Mouse (Mus musculus): ENCODE data around the gene Kdsr. TPM values are rescaled to one million over a fixed set of nuclear protein-coding genes. Genes with fewer than 3 reads are reported as not detected.

Gene Kdsr
- polyA plus RNA-seq, 1 experiment: 9.9 TPM

DNA sequence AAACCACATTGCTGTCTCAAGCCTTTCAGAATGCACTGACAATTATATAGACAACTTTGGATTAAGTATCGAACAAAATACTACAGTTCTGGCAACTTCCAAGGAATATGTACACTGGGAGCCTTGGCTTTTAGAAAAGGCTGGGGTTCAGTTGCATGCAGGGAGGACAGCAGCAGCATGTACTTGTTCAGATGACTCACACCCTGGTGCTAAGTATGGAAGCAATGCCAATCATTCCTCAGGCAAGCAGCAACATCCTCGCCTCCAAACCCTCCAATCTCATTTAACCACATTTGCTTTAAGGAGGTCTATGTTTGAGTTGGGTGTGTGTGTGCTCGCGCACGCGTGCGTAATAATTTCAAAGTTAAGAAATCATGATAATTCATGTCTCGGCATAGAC is 6.2 kb upstream of the Kdsr start:
- TF ChIP-seq USF1 (IDR thresholded peaks at IDR 0.05; ENCODE audit: low read depth) (no peak), TCF12 (IDR thresholded peaks at IDR 0.05; ENCODE audit: insufficient read depth, poor library complexity, severe bottlenecking) (no peak), TCF3 (IDR thresholded peaks at IDR 0.05; ENCODE audit: insufficient read length, low read depth) (no peak), REST (IDR thresholded peaks at IDR 0.05; ENCODE audit: insufficient read depth, insufficient read length) (no peak), E2F4 (IDR thresholded peaks at IDR 0.05; ENCODE audit: insufficient read depth) (no peak), MAX (IDR thresholded peaks at IDR 0.05; ENCODE audit: low read depth) (no peak), POLR2AphosphoS2 (IDR thresholded peaks at IDR 0.05; ENCODE audit: insufficient read length, low read depth) (no peak), MYOD1 (IDR thresholded peaks at IDR 0.05; ENCODE audit: control insufficient read depth in 1 of 3, insufficient read length in 2 of 3, low read depth in 2 of 3) (no peak), MYOG (IDR thresholded peaks at IDR 0.05; ENCODE audit: control insufficient read depth in 1 of 3, insufficient read depth in 1 of 3, insufficient read length in 2 of 3, low read depth in 2 of 3) (no peak), CEBPB (IDR thresholded peaks at IDR 0.05; ENCODE audit: insufficient read depth, poor library complexity, severe bottlenecking) (no peak), SRF (IDR thresholded peaks at IDR 0.05; ENCODE audit: control insufficient read depth, insufficient read length, low read depth) (no peak), POLR2A (IDR thresholded peaks at IDR 0.05; ENCODE audit: insufficient read length, low read depth) (no peak)
- H3K79me2 ChIP-seq (ENCODE audit: control insufficient read depth, insufficient read depth): no peaks in the 10 kb centered on the region
- no peak overlapping the region for H3K4me2 ChIP-seq (ENCODE audit: low read depth)
- no peaks in the 10 kb centered on the region for H3K27me3 ChIP-seq (ENCODE audit: control insufficient read depth, insufficient read depth, insufficient read length)
- peaks cover 32% of the 10 kb centered on the region for H3K36me3 ChIP-seq (ENCODE audit: control insufficient read depth, insufficient read depth)
- H3K4me3 ChIP-seq: no peak overlapping the region
- no peak overlapping the region for H3ac ChIP-seq (ENCODE audit: control insufficient read depth, insufficient read length)

DNA sequence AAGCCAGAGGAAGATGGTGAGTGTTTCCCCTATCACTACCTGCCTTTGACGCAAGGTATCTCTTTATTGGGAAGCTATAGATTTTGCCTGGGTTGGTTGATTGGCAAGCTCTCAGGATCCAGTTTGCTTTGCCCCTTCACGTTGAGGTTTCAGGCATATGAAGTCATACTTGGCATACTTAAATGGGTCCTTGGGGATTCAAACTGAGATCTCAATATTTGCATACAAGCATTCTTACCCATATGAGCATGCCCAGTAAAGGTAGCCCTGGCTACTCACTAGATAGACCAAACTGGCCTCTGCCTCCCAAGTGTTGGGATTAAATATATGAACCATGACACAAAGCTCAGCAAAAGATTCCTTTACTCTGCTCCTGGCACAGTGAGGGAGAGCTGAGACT is 5.3 kb upstream of the Kdsr start:
- TF ChIP-seq MYOG (IDR thresholded peaks at IDR 0.05; ENCODE audit: control insufficient read depth in 1 of 3, insufficient read depth in 1 of 3, insufficient read length in 2 of 3, low read depth in 2 of 3) (no peak), TCF12 (IDR thresholded peaks at IDR 0.05; ENCODE audit: insufficient read depth, poor library complexity, severe bottlenecking) (no peak), MAX (IDR thresholded peaks at IDR 0.05; ENCODE audit: low read depth) (no peak), E2F4 (IDR thresholded peaks at IDR 0.05; ENCODE audit: insufficient read depth) (no peak), REST (IDR thresholded peaks at IDR 0.05; ENCODE audit: insufficient read depth, insufficient read length) (no peak), POLR2A (IDR thresholded peaks at IDR 0.05; ENCODE audit: insufficient read length, low read depth) (no peak), MYOD1 (IDR thresholded peaks at IDR 0.05; ENCODE audit: control insufficient read depth in 1 of 3, insufficient read length in 2 of 3, low read depth in 2 of 3) (no peak), POLR2AphosphoS2 (IDR thresholded peaks at IDR 0.05; ENCODE audit: insufficient read length, low read depth) (no peak), TCF3 (IDR thresholded peaks at IDR 0.05; ENCODE audit: insufficient read length, low read depth) (no peak), CEBPB (IDR thresholded peaks at IDR 0.05; ENCODE audit: insufficient read depth, poor library complexity, severe bottlenecking) (no peak), SRF (IDR thresholded peaks at IDR 0.05; ENCODE audit: control insufficient read depth, insufficient read length, low read depth) (no peak), USF1 (IDR thresholded peaks at IDR 0.05; ENCODE audit: low read depth) (no peak)
- Histone ChIP-seq H3K27me3 (ENCODE audit: control insufficient read depth, insufficient read depth, insufficient read length) (no peaks in the 10 kb centered on the region), H3K4me3 (no peak overlapping the region), H3K79me2 (ENCODE audit: control insufficient read depth, insufficient read depth) (no peaks in the 10 kb centered on the region), H3ac (ENCODE audit: control insufficient read depth, insufficient read length) (no peak overlapping the region), H3K36me3 (ENCODE audit: control insufficient read depth, insufficient read depth) (peaks cover 32% of the 10 kb centered on the region), H3K4me2 (ENCODE audit: low read depth) (no peak overlapping the region)

DNA sequence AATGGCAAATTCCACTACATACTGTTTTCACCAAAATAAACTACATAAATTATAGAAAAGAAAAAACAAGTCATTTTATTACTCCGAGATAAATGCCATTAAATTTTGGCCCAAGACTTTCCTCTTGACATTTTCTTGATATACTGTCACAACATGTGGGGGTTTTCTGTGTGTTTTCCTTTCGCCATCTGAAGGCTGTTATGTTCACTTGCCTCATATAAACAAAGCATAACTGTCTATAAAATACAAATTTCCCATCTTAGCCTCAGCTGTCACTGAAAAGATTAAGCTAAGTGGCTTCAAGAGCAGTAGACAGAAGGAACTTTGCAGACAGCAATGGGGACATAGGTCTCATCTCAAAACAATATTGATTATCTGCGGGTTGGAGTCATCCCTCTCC is 4.8 kb upstream of the Kdsr start:
- H3K4me3 ChIP-seq: no peak overlapping the region
- H3K27me3 ChIP-seq (ENCODE audit: control insufficient read depth, insufficient read depth, insufficient read length): no peaks in the 10 kb centered on the region
- peaks cover 31% of the 10 kb centered on the region for H3K36me3 ChIP-seq (ENCODE audit: control insufficient read depth, insufficient read depth)
- TF ChIP-seq POLR2AphosphoS2 (IDR thresholded peaks at IDR 0.05; ENCODE audit: insufficient read length, low read depth): no peak
- TF ChIP-seq MAX (IDR thresholded peaks at IDR 0.05; ENCODE audit: low read depth): no peak
- TF ChIP-seq MYOD1 (IDR thresholded peaks at IDR 0.05; ENCODE audit: control insufficient read depth in 1 of 3, insufficient read length in 2 of 3, low read depth in 2 of 3): no peak
- no peak for TF ChIP-seq POLR2A (IDR thresholded peaks at IDR 0.05; ENCODE audit: insufficient read length, low read depth)
- no peak for TF ChIP-seq USF1 (IDR thresholded peaks at IDR 0.05; ENCODE audit: low read depth)
- no peak for TF ChIP-seq SRF (IDR thresholded peaks at IDR 0.05; ENCODE audit: control insufficient read depth, insufficient read length, low read depth)
- no peak for TF ChIP-seq MYOG (IDR thresholded peaks at IDR 0.05; ENCODE audit: control insufficient read depth in 1 of 3, insufficient read depth in 1 of 3, insufficient read length in 2 of 3, low read depth in 2 of 3)
- TF ChIP-seq TCF12 (IDR thresholded peaks at IDR 0.05; ENCODE audit: insufficient read depth, poor library complexity, severe bottlenecking): no peak
- TF ChIP-seq REST (IDR thresholded peaks at IDR 0.05; ENCODE audit: insufficient read depth, insufficient read length): no peak
- no peak for TF ChIP-seq CEBPB (IDR thresholded peaks at IDR 0.05; ENCODE audit: insufficient read depth, poor library complexity, severe bottlenecking)
- TF ChIP-seq TCF3 (IDR thresholded peaks at IDR 0.05; ENCODE audit: insufficient read length, low read depth): no peak
- no peak for TF ChIP-seq E2F4 (IDR thresholded peaks at IDR 0.05; ENCODE audit: insufficient read depth)
- H3ac ChIP-seq (ENCODE audit: control insufficient read depth, insufficient read length): no peak overlapping the region
- no peak overlapping the region for H3K4me2 ChIP-seq (ENCODE audit: low read depth)
- no peaks in the 10 kb centered on the region for H3K79me2 ChIP-seq (ENCODE audit: control insufficient read depth, insufficient read depth)

DNA sequence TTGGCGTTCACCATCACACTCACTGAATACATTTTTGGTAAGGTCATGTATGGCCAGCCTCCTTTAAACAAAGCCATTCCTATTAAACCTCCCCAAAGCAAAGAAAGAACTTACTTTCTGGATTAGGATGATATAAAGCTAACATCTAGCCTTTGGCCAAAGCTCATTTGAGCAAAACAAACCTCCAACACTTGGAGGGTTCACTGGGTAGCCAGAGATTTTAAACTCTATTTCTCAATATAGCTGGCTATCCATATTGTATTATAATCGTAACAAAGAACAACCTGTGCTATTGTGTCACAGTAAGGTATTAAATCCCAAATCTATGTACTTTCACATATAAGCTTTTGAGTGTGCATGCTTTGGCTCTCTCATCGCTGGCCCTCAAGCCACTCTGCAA is 1.2 kb upstream of the Kdsr start:
- no peaks in the 10 kb centered on the region for H3K27me3 ChIP-seq (ENCODE audit: control insufficient read depth, insufficient read depth, insufficient read length)
- no peaks in the 10 kb centered on the region for H3K79me2 ChIP-seq (ENCODE audit: control insufficient read depth, insufficient read depth)
- TF ChIP-seq MYOD1 (IDR thresholded peaks at IDR 0.05; ENCODE audit: control insufficient read depth in 1 of 3, insufficient read length in 2 of 3, low read depth in 2 of 3): no peak
- no peak for TF ChIP-seq E2F4 (IDR thresholded peaks at IDR 0.05; ENCODE audit: insufficient read depth)
- TF ChIP-seq POLR2A (IDR thresholded peaks at IDR 0.05; ENCODE audit: insufficient read length, low read depth): no peak
- TF ChIP-seq CEBPB (IDR thresholded peaks at IDR 0.05; ENCODE audit: insufficient read depth, poor library complexity, severe bottlenecking): no peak
- TF ChIP-seq POLR2AphosphoS2 (IDR thresholded peaks at IDR 0.05; ENCODE audit: insufficient read length, low read depth): no peak
- TF ChIP-seq TCF12 (IDR thresholded peaks at IDR 0.05; ENCODE audit: insufficient read depth, poor library complexity, severe bottlenecking): no peak
- no peak for TF ChIP-seq REST (IDR thresholded peaks at IDR 0.05; ENCODE audit: insufficient read depth, insufficient read length)
- TF ChIP-seq MYOG (IDR thresholded peaks at IDR 0.05; ENCODE audit: control insufficient read depth in 1 of 3, insufficient read depth in 1 of 3, insufficient read length in 2 of 3, low read depth in 2 of 3): no peak
- TF ChIP-seq SRF (IDR thresholded peaks at IDR 0.05; ENCODE audit: control insufficient read depth, insufficient read length, low read depth): no peak
- TF ChIP-seq TCF3 (IDR thresholded peaks at IDR 0.05; ENCODE audit: insufficient read length, low read depth): no peak
- TF ChIP-seq USF1 (IDR thresholded peaks at IDR 0.05; ENCODE audit: low read depth): no peak
- TF ChIP-seq MAX (IDR thresholded peaks at IDR 0.05; ENCODE audit: low read depth): no peak
- peak overlapping the region; percentile 63 for H3K4me3 ChIP-seq
- H3ac ChIP-seq (ENCODE audit: control insufficient read depth, insufficient read length): no peak overlapping the region
- peak overlapping the region; percentile 73 for H3K4me2 ChIP-seq (ENCODE audit: low read depth)
- peaks cover 9% of the 10 kb centered on the region for H3K36me3 ChIP-seq (ENCODE audit: control insufficient read depth, insufficient read depth)
